Mouse (Mus musculus): ENCODE measurements around the gene Krtcap2.

- no peak for TF ChIP-seq EP300 (IDR thresholded peaks at IDR 0.05; ENCODE audit: low read depth)
- peak; percentile 81 for TF ChIP-seq CTCF (IDR thresholded peaks at IDR 0.05; ENCODE audit: low read depth)
These were observed 4.8 kb downstream of the Krtcap2 start for GRCm38 (mm10) chr3:89250435-89251040.
